Comparison of ENCODE assay signal across 8 mouse cellular contexts in the genomic region with DNA sequence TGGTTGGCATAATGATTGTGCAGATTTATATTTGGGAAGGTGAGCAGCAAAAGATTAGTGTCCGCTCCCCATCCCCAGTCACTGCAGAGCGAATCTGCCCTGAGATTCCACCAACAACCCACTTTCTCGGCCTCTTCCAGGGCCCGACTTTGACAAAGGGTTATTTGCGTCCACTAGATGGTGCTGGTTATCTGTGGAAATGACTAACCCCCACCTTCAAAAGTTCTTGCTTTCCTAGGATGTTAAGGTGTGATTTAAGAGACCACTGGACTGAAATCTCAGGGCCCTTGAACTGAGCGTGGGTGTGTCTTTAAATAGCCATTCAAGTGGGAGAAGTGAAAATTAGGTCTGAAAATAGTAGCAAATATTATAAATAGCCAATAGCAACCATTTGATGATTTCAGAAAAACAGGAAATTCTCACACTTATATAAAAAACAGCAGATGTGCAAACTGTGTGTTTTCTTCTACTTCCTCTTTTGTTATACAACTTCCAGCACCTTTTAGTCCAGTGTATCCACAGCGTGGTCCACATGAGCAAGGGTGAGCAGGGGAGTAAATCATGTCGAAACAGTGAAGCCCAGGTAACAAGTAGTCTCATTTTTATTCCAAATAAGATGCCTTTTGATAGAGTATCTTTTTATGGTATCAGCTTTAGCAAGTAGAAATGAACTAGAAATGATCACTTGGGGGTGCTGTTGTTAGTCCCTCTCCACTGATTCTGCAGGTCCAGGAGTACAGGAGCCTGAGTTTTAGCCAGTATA. TPM values are rescaled to one million over a fixed set of nuclear protein-coding genes. Genes with fewer than 3 reads are reported as not detected.
DNase-seq lines count a peak whose midpoint lies in the region; ATAC-seq and TF ChIP-seq lines count a peak whose summit lies in the region.

No protein-coding gene starts in this region.

- 0 out of 2 replicates have a peak, but pooled peaks cover 9% of the 10 kb centered on the region for H3K4me1 ChIP-seq in forebrain, embryonic 10.5 days
- H3K4me1 ChIP-seq in neural tube, embryonic 11.5 days (ENCODE audit: control insufficient read depth, insufficient read depth, low read length): no peaks in the 10 kb centered on the region

- TF ChIP-seq POLR2A in brain, embryonic 14.5 days (IDR thresholded peaks at IDR 0.05; ENCODE audit: borderline replicate concordance, extremely low read depth, insufficient read depth, insufficient read length, poor library complexity, severe bottlenecking): no peak

- 0 out of 2 replicates have a peak, but pooled peaks cover 9% of the 10 kb centered on the region for H3K27me3 ChIP-seq in forebrain, embryonic 10.5 days (ENCODE audit: poor library complexity, severe bottlenecking)
- no peaks in the 10 kb centered on the region for H3K27me3 ChIP-seq in neural tube, embryonic 11.5 days (ENCODE audit: control insufficient read depth, insufficient read depth, low read length)

- peak; percentile 78 for TF ChIP-seq CTCF in brain, embryonic 14.5 days (IDR thresholded peaks at IDR 0.05; ENCODE audit: borderline replicate concordance, extremely low read depth, insufficient read depth, insufficient read length)

- no peak for ATAC-seq in neural tube, embryonic 11.5 days (ENCODE audit: insufficient read depth, low FRiP score, low TSS enrichment)

- 30% methylated on average over 8 of the region's 8 CpGs for WGBS in forebrain, embryonic 10.5 days
- 22% methylated on average over 8 of the region's 8 CpGs for WGBS in neural tube, embryonic 11.5 days

- intact Hi-C loops in left cerebral cortex, postnatal 36 days (cut with DNase I): loop anchor here (2.0 to 10.0 kb wide), 4 partner anchors 73 to 621 kb away; no protein-coding TSS in a partner anchor

- H3K36me3 ChIP-seq in forebrain, embryonic 10.5 days (replicated peaks): no peaks in the 10 kb centered on the region
- H3K36me3 ChIP-seq in neural tube, embryonic 11.5 days (ENCODE audit: control insufficient read depth, insufficient read depth, low read length): no peaks in the 10 kb centered on the region

- no peak overlapping the region for H3K9ac ChIP-seq in neural tube, embryonic 11.5 days (ENCODE audit: low read length)

- H3K27ac ChIP-seq in forebrain, embryonic 10.5 days: no peak overlapping the region
- H3K27ac ChIP-seq in neural tube, embryonic 11.5 days (ENCODE audit: low read depth, low read length): no peak overlapping the region

- no peaks in the 10 kb centered on the region for H3K9me3 ChIP-seq in forebrain, embryonic 10.5 days
- H3K9me3 ChIP-seq in neural tube, embryonic 11.5 days (ENCODE audit: control insufficient read depth, low read length): no peaks in the 10 kb centered on the region

- H3K4me3 ChIP-seq in forebrain, embryonic 10.5 days: no peak overlapping the region
- H3K4me3 ChIP-seq in neural tube, embryonic 11.5 days (ENCODE audit: low read depth, low read length): no peak overlapping the region

- peak; percentile 8 for DNase-seq in ovary, adult 18-20 months (ENCODE audit: low spot score)
- DNase-seq in ovary, postnatal 10 days (ENCODE audit: low spot score): no peak
- peak; percentile 89 for DNase-seq in brain, embryonic 14.5 days (ENCODE audit: low read depth)
- peak; percentile 34 for DNase-seq in forebrain, embryonic 10.5 days (ENCODE audit: extremely low spot score, low spot score)
- peak; percentile 63 for DNase-seq in induced T-regulatory cell, adult 2 months (ENCODE audit: low read depth)
- DNase-seq in left cerebral cortex, postnatal 36 days (ENCODE audit: low spot score in 2 of 2): peak; percentile 42 to 46
- DNase-seq in neural tube, embryonic 11.5 days (ENCODE audit: low spot score): peak; percentile 60
- peak; percentile 8 to 13 for DNase-seq in thymus, postnatal 36 days

- no peak overlapping the region for H3K4me2 ChIP-seq in neural tube, embryonic 11.5 days (ENCODE audit: low read depth)

RNA-seq across cellular contexts. Expression of a gene that starts 6.6 kb away (rescaled TPM):
- 2.3 and 2.7 TPM in 2 replicates for polyA plus RNA-seq in brain, embryonic 14.5 days (2012; rRNA removed)
- 2.4 and 2.5 TPM in 2 replicates for polyA plus RNA-seq in forebrain, embryonic 10.5 days (2016; fragmentation: Nextera tagmentation; extraction: Ambion mirVana)
- total RNA-seq in left cerebral cortex, postnatal 36 days (2021): under 1 TPM; 0.20 to 0.48 TPM
- polyA plus RNA-seq in neural tube, embryonic 11.5 days (2014; fragmentation: Nextera tagmentation; extraction: Ambion mirVana): 2.6 and 3.3 TPM in 2 replicates
